Mouse (Mus musculus) lung, postnatal 10 days (tissue): ENCODE measurements around the gene Myh9.

ENCODE experiments used
- DNase-seq: peaks from one replicate; pipeline ENCODE4 v3.0.0; 2021

Myh9 gene

DNA sequence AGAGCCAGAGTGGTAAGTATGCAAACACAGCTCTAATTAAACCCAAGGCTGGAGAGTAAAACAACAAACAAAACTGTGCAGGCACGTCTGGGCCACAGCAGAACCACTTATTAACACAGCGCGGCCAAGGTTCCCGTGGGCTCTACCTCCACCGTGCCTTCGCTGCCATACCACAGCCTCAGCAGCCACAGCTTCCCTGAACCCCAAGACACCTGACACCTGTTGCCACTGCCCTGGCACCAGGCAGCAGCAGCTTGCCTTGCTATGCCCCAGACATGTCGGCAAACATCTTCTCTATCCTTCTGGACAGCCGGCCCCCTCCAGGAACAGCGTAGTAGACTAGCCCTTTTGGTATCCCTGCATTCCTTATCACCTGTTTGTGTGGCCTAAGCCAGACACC is 37.0 kb downstream of the Myh9 start:
- no peak for DNase-seq

- DNase-seq, result no peak
Observed at GRCm38 (mm10) chr15:77804460-77804859, 37.5 kb downstream of the Myh9 start.

- no peak for DNase-seq
Observed at GRCm38 (mm10) chr15:77803747-77804146, 38.2 kb downstream of the Myh9 start.

DNA sequence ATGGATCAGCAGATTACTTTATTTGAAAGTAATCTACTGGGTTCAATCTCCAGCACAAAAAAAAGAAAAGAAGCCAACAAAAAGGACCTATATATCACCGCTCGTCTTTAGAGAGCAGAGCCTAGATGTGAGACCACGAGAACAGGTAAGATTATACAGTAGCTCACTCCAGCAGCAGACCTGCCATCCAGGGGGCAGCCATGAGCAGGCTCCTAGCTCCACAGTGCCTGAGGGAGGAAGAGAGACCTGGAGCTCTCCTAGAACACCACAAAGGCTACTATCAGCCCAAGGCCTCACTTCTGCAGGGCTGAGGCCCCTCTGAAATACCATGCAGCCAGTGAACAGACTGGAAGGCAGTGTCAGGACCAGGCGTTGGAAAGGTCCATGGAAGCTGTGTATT is 39.0 kb downstream of the Myh9 start:
- no peak for DNase-seq

GRCm38 (mm10) chr15:77801188-77801587 is 40.8 kb downstream of the Myh9 start:
- no peak for DNase-seq

DNA sequence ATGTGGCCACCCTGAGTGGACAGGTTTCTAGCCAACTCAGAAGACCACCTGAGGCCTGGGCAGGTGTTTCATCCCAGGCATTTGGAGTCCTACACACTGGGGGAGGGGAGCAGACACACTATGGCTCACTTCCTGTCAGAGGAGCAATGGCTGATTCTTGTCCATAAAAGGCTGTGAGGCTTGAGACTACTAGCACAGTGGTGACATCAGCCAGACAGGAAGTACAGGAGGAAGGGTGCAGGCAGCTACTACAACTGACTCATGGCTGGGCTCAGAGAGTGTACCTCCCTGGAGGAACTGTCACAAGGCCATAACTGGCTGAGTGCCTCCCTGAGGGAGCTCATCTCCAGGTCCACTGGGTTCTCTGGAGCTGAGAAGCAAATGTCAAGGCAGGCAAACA is 41.5 kb downstream of the Myh9 start:
- DNase-seq, result peak; percentile 86

DNA sequence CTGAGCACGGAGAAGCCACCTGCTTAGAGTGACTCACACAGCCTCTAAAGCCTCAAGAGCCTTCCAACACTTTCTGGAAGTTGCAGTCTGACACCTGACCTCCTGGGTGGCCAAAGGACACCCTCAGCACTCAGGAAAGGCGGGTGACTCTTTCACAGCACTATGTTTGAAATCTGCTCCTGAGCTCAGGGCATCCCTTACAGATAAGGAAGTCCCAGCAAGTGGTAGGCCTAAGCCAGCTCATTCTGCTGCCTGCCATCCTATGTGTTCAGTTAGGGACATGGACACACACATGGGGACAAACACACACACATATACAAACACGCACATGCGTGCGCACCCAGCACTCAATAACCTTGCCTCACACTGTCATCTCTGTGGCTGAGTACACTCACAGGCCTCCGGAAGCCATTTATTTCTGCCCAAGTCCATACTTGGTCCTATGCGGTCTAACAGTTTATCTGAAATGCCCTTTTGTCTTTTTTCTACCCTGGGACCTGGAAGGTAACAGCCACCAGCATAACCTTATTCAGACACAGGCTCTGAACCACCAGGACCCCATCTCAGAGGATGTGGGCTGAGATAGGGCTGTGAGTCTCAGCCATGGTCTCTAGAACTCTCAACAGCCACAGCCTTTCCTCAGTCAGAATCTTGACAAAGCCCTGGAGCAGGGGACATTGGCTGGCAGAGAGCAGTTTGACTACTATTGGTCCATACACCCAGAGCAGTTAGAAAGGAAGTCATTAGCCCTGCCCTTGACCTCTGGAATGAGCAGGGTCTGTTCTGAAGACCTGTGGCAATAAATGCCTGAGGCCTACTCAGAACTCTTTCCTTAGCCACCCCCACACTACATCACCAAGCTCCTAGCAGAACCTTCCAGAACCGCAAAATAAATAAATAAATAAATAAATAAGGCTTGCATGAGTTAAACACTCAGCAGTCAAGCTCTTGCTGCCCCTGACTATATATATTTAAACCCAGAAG is 42.2 kb downstream of the Myh9 start:
- DNase-seq, result no peak

DNA sequence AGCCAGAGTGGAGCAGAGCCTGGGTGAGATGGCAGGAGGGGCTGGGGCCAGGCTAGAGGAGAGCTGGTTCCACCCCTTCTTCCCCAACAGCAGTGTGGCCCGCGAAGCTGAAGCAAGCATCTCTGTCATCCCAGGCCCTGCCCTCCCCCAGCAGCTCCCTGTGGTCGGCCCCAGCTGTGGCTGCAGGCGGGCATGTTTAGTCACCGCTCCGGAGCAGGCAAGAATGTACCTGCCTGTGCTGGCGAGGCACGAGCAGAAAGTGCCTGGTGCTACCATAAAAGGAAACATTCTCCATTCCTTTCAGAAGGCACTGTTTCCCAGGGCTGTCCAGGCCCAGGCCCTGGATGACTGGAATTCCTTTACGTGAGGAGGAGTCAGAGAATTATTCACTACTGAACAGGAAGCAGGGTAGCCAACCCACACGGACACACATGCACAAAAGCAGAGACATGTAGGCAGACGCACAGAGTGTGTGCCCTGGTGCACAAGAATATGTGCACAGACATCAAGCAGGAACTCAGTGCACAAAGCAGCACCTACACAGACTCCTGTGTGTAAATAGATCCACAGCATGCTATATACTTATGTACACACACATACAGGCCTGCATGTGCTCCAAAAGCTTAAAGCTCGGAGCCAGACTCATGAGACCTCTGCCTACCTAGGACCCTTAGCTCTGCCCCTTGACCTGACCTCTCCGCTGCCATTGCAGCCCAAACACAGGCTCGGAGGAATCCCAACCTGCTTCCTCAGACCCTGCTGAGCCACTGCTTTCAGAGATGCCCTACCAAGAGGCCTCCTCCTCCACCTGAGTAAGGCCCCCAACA is 43.1 kb downstream of the Myh9 start:
- DNase-seq, result peak; percentile 67

DNA sequence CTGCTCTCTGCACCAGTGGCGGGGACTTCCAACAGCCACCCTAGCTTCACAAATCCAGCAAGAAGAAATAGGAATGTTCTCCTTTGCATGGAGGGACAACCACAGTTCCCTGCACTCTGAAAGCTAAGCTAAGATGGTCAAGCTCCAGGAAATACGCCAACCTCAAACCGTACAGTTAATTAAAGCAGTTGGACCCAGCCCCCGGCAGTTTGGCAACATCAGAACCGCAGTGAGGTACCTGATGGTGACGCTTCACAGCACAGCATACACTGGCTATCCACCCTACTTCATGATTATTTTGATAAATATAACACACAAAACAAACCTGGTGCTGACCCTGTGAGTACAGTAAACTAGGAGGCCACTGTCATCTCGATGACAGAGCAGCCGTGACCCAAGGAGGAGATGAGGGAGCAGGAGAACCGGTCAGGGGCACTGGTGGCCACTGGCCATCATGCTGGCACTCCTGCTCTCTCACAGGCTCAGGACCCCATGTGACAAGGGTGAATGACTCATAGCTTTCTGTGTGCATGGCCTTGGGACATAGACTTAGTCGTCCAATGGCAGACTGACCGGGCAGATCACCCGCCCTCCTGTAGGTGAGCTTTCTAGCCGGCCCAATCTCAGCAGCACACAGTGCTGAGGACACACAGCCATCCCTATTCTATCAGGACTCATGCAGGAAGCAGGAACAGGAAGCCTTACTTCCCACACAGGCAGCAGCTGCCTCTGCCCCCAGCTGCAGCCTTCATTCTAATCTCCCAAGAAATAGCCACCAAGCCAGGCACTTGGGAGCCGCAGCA is 44.2 kb downstream of the Myh9 start:
- no peak for DNase-seq

DNA sequence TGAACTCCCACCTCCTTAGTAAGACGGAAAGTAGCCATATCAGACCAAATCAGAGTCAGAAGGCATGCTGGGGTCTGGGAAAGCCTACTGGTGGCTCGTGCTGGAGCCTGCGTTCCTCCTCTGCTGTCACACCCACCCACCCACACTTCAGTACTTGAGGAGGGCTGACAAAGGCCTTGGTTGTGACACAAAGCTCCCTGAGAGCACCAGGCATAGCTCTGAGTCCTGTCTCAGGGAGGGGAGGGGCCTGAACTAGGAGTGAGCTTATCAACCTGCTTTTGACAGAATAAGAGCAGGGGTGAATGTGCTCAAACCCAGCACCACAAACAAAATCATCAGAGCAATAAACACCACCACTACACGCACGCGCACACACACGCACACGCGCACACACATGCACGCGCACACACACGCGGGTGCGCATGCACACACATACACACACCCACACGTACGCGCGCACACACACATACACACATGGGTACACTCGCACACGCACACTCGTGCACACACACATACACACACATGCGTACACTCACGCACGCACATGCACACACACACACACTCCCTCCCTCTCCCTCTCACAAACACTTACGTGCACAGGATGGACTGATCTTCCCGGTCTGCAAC is 45.5 kb downstream of the Myh9 start:
- DNase-seq, result no peak

GRCm38 (mm10) chr15:77794908-77795356 is 47.0 kb downstream of the Myh9 start:
- DNase-seq, result no peak

GRCm38 (mm10) chr15:77794138-77794907 is 47.7 kb downstream of the Myh9 start:
- DNase-seq, result no peak

DNA sequence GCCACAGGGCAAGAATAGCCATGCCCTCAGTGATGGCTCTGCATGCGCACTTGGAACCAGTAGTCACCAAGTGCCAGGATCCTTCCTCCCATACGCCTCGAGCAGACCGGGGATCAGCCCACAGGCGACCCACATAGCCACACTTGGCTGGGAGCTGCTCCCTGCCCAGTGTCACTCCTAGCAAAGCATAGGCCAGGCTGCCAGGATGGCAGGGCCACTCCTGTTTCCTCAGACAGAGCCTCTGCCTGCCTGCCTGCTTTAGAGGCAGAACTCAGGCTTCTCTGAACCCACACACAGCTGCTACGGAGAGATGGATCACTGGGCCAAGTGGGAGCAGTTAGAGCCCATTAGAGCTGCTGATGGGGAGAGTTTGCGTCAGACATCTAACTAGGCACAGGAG is 48.4 kb downstream of the Myh9 start:
- DNase-seq, result no peak

- no peak for DNase-seq
Observed at GRCm38 (mm10) chr15:77793094-77793493, 48.9 kb downstream of the Myh9 start.

DNA sequence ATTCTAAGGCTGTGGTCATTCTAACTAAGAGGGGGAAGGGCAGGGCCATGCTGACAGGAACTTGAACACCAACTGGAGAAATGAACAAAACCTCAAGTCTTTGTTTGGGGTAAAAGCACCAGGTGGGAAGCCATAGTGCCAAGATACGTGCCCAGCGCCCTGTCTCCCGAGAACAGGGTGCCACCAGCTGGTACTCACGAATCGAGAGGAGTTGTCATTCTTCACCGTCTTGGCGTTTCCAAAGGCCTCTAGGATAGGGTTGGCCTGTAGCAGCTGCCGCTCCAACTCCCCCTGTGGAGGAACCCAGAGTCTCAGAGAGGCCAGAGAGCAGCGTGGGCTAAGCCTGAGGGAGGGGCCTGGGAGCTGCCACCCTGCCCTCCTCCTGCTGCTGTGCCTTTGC is 49.9 kb downstream of the Myh9 start:
- no peak for DNase-seq

GRCm38 (mm10) chr15:77790656-77791405 is 51.1 kb downstream of the Myh9 start:
- peak; percentile 48 for DNase-seq

GRCm38 (mm10) chr15:77789186-77789585 is 52.8 kb downstream of the Myh9 start:
- no peak for DNase-seq

GRCm38 (mm10) chr15:77788356-77788755 is 53.6 kb downstream of the Myh9 start:
- DNase-seq, result no peak

- no peak for DNase-seq
Observed at GRCm38 (mm10) chr15:77785807-77786206, 56.2 kb downstream of the Myh9 start.

GRCm38 (mm10) chr15:77784039-77784824 is 57.7 kb downstream of the Myh9 start:
- no peak for DNase-seq
